Mouse (Mus musculus) monocyte, adult 59 days (primary cell): ENCODE results near the gene Myrf. TPM values are rescaled to one million over a fixed set of nuclear protein-coding genes. Genes with fewer than 3 reads are reported as not detected.

Source experiments
- total RNA-seq, 2 experiments: library from RNA; stranded (reverse); gene quantifications; one replicate each; pipeline ENCODE4 v1.2.4; 2023

Gene Myrf
- total RNA-seq: under 1 TPM; 0.85 to 1.00 TPM

DNA sequence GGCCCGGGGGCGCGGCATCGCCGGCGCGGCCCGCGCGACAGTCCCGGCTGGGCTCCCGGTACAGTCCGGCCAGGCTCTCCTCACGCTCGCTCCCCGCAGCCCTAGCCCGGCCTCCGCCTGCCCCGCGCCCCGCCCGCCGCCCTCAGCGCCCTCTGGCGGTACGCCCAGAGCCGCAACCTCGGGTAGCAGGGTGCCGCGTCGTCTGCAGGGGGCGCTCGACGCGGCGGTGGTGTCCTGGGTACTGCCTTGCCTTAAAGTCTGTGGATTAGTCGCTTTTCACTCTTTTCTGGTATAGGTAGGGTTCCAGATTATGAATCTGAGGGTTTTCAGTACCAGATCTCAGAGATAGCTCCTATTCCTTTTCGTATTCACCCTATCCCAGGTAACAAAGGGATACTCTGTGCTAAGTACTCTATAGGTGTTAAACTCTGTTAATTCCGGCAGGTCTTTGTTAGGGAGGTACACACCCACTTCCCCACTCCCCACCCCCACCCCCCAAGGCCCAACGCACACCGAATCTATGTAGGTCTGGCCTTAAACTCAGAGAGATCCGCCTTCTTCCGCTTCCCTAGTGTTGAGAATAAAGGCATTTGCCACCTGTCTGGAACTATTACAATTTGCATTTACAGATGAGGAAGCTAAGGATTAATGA is at the start of gene Myrf:
Gene Myrf, minus strand, starts transcription at position 95 of the 652 bp plus-strand sequence.

DNA sequence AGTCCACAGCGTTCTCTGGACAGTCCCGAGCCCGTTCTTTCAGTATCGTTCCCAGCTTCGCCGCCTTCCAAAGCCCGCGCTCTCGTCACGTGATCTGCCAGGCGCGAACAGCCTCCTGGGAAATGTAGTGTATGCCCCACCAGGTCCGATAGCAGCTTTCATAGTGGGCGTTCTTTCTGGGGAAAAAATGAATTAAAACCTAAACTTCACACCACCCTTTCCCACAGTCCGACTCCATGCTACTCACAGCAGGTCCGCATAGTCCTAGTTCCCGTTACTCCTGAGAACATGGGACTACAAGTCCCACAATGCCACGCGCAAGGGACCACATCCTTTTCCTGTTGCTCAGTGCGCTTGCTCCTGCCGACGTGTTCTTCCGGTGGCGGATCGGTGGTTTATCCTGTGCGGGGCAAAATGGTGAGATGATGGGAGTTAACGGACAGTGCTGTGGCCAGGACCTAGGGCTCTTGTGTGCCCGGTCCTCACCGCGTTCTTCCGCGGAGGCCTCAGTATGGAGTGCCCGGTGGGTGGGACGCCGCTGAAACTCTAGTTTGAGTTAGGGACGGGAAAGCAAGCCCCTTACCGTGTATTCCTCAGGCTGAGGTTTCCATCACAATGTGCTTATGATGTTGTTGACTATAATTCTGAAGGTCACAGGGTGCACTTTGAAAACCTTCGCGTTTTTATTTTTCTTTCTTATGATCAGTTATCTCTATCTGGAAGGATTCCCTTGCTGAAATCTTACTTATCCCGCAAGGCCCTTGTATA is 36.5 kb downstream of the Myrf start, which contains the start of the genes Tmem258 and Fen1:
Gene Tmem258, plus strand, starts transcription at position 167 of the 768 bp plus-strand sequence.
Gene Fen1, minus strand, starts transcription at position 322 of the 768 bp plus-strand sequence.

DNA sequence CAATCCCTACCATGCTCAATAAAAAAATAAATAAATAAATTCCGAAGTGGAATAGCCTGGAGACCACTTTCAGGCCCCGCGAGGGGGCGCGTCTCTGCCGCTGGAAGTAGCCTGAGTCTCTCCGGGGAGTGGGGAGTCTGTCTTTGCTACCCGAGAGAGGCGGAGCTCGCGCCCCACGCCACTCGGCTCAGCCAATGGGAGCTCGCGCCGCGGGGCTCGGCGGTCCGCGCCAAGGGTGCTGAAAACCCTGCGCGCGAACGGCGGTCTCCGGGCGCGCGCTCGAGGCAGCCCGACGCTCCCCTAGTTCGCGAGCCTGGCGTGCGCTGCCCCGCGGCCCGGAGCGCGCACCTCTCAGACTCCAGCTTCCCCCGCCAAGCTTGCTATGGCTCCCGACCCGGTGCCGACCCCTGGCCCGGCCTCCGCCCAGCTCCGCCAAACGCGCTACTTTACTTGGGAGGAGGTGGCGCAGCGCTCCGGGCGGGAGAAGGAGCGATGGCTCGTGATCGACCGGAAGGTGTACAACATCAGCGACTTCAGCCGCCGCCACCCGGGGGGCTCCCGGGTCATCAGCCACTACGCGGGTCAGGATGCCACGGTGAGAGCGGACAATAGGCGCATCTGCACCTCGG is 57.8 kb downstream of the Myrf start, which contains the start of gene Fads1:
Gene Fads1, plus strand, starts transcription at position 219 of the 629 bp plus-strand sequence.

Other genes starting within 250 kb of the Myrf start
- gene Best1, start 239.1 kb downstream of the Myrf start, total RNA-seq: under 1 TPM in 1 of 2 experiments, not detected in 1; 0.43 TPM
- 10 to 100 TPM; 44.8 to 45.4 TPM for gene Rab3il1, start 239.1 kb downstream of the Myrf start, total RNA-seq
- gene Fads3, start 199.2 kb downstream of the Myrf start, total RNA-seq: 1 to 10 TPM; 1.4 to 3.6 TPM
- 1 to 10 TPM in 1 of 2 experiments, under 1 TPM in 1; 0.50 to 1.1 TPM for gene Fads2, start 139.0 kb downstream of the Myrf start, total RNA-seq
- gene Fads1, start 57.9 kb downstream of the Myrf start, total RNA-seq: 10 to 100 TPM; 13.4 to 15.2 TPM
- 100 to 1,000 TPM; 111 to 156 TPM for gene Tmem258, start 36.7 kb downstream of the Myrf start, total RNA-seq
- gene Fen1, start 36.6 kb downstream of the Myrf start, total RNA-seq: 10 to 100 TPM; 11.2 to 15.3 TPM
- 1 to 10 TPM; 3.9 to 5.4 TPM for gene Dagla, start 64.1 kb upstream of the Myrf start, total RNA-seq
- gene Syt7, start 148.3 kb upstream of the Myrf start, total RNA-seq: not detected
- gene Lrrc10b, start 216.7 kb upstream of the Myrf start, total RNA-seq: not detected
- gene Ppp1r32, start 242.2 kb upstream of the Myrf start, total RNA-seq: 1 to 10 TPM; 2.3 to 3.8 TPM